Mouse (Mus musculus) MEL (cell line): Measurements from ENCODE around the gene Maml2.

Experiments used
- CTCF ChIP-seq, 3 experiments: IDR thresholded peaks in 2 of 3; conservative IDR thresholded peaks in 1 of 3; 2 replicates each; pipeline ENCODE4 v1.5.1; 2011 to 2012; ENCODE audit warnings: low read length in 3 of 3, low read depth in 2 of 3, mild to moderate bottlenecking in 2 of 3, improper control_type of control experiment in 1 of 3, inconsistent platforms in 1 of 3, mixed read lengths in 1 of 3, moderate library complexity in 1 of 3; ENCODE audit not compliant: control insufficient read depth in 1 of 3, insufficient read depth in 1 of 3, poor library complexity in 1 of 3, severe bottlenecking in 1 of 3
- EP300 ChIP-seq, 2 experiments: IDR thresholded peaks; 2 replicates each; pipeline ENCODE4 v1.6.1; 2011; ENCODE audit warnings: improper control_type of control experiment in 2 of 2, low read length in 2 of 2, low read depth in 1 of 2, mild to moderate bottlenecking in 1 of 2
- ETS1 ChIP-seq: IDR thresholded peaks from 2 replicates; pipeline ENCODE4 v1.6.1; 2012; ENCODE audit warnings: low read depth, mild to moderate bottlenecking, inconsistent platforms, low read length, improper control_type of control experiment, moderate library complexity
- GATA1 ChIP-seq: IDR thresholded peaks from 2 replicates; pipeline ENCODE4 v1.6.1; 2011; ENCODE audit warnings: low read depth, low read length, improper control_type of control experiment
- JUND ChIP-seq: IDR thresholded peaks from 2 replicates; pipeline ENCODE4 v1.6.1; 2011; ENCODE audit warnings: low read depth, mild to moderate bottlenecking, improper control_type of control experiment, low read length
- POLR2A ChIP-seq, 2 experiments: IDR thresholded peaks; 2 replicates each; pipeline ENCODE4 v1.6.1; 2011 to 2012; ENCODE audit warnings: low read length in 2 of 2, mild to moderate bottlenecking in 2 of 2, control low read depth in 1 of 2, improper control_type of control experiment in 1 of 2, low read depth in 1 of 2, moderate library complexity in 1 of 2; ENCODE audit not compliant: control insufficient read depth in 1 of 2, insufficient read depth in 1 of 2, poor library complexity in 1 of 2
- SMC3 ChIP-seq: IDR thresholded peaks from 2 replicates; pipeline ENCODE4 v1.6.1; 2011; ENCODE audit warnings: low read depth, low read length, improper control_type of control experiment

DNA sequence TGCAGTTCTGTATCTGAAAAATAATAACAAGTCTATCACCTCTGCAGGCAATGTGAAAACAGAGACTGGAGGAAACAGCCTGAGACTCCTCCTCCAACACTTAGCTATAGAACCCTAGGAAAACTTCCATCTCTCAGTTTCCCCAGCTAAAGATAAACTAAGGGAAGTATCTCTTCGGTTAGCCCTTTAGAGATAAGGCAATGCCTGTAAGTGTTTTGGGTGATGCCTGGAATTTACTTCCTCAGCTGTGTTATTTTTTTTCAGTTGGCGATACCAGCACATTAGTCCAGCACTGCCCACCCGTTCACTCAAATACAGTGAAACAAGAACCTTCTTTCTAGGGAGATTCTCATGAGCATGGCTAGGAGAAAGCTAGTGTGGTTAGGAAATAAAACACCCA, 36.8 kb upstream of the Maml2 start:
- TF ChIP-seq EP300 (IDR thresholded peaks at IDR 0.05; ENCODE audit: low read depth in 1 of 2, low read length in 2 of 2): peak; percentile 92 to 93
- TF ChIP-seq POLR2A (IDR thresholded peaks at IDR 0.05; ENCODE audit: control insufficient read depth in 1 of 2, insufficient read depth in 1 of 2, low read depth in 1 of 2, low read length in 2 of 2, poor library complexity in 1 of 2): no peak
- TF ChIP-seq GATA1: peak; percentile 95
- peak; percentile 84 for TF ChIP-seq ETS1
- TF ChIP-seq SMC3: 0 out of 2 replicates have a peak, but pooled peaks have one; percentile 10
- TF ChIP-seq CTCF (IDR thresholded peaks at IDR 0.05 in 2 of 3, conservative IDR thresholded peaks at IDR 0.05 in 1 of 3; ENCODE audit: control insufficient read depth in 1 of 3, insufficient read depth in 1 of 3, low read depth in 2 of 3, low read length in 3 of 3, poor library complexity in 1 of 3, severe bottlenecking in 1 of 3): no peak
- no peak for TF ChIP-seq JUND
